Mouse (Mus musculus): ENCODE measurements around the gene Ankrd12.

DNA sequence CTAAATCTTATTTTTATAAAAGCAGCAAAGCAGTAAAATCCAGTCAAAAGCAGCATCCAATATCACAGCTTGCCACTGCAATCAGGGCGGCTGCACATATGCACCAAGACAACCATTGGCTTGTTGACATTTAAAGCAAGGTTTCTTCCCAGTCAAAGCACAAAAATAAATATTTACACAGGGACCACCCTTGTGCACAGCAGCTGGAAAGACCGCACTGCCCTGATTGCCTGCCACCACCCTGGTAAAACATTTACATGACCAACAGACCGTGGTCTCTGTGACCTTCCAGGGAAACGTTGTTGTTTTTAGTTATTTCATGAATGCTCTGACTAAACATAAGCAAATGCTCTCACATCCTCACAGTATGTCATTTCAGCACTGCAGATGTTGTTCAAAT is 134.5 kb downstream of the Ankrd12 start:
- TF ChIP-seq CTCF (IDR thresholded peaks at IDR 0.05; ENCODE audit: low read depth, low read length) (no peak), TAL1 (conservative IDR thresholded peaks at IDR 0.05; ENCODE audit: low read depth, low read length) (no peak), GATA1 (IDR thresholded peaks at IDR 0.05; ENCODE audit: borderline replicate concordance, low read length) (no peak), POLR2AphosphoS5 (IDR thresholded peaks at IDR 0.05; ENCODE audit: insufficient replicate concordance, low read depth, low read length) (no peak), GATA2 (IDR thresholded peaks at IDR 0.05; ENCODE audit: borderline replicate concordance, low read depth, low read length) (no peak)

All from G1E (cell line).